Mouse (Mus musculus): Measurements from ENCODE around the gene Plppr2. TPM values are rescaled to one million over a fixed set of nuclear protein-coding genes. Genes with fewer than 3 reads are reported as not detected.

The Plppr2 gene
- polyA plus RNA-seq, 1 experiment from 2014 or later, result 120 TPM

GRCm38 (mm10) chr9:21969304-21969703 lies 32.5 kb downstream of the Plppr2 start:
- Histone ChIP-seq H3K4me2 (no peak overlapping the region), H3K9ac (no peak overlapping the region), H3K27ac (no peak overlapping the region), H3K4me3 (no peak overlapping the region), H3K9me3 (no peaks in the 10 kb centered on the region), H3K36me3 (replicated peaks) (no peaks in the 10 kb centered on the region), H3K27me3 (replicated peaks) (no peaks in the 10 kb centered on the region), H3K4me1 (no peaks in the 10 kb centered on the region)
- WGBS, result 89% methylated on average over 4 of the region's 4 CpGs
- no peak for ATAC-seq (replicated peaks)

DNA sequence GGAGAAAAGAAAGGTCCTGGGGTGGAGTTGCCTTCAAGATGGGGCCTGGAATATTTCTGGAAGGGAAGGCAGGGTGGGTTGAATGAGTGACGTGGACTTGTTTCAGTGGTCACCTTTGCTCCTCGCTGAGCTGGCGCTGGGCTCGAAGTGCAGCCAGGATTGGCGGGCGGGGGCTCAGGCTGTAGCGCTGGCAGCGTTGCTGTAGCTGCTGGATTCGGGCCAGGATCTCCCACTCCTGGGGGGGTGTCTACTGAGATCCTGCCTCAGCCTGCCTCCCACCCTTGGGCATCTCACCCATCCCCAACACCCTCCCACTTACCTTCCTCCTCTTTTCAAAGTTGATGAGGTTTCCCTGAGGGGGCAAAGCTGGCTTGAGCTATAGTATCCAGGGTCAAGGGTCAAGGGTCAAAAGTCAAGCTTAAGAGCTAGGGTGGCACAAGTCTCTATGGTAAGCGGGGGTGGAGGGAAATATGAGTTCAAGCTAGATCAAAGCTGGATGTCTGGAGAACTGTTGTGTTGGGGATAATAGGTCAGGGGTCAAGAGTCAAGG lies 39.9 kb downstream of the Plppr2 start:
- H3K9ac ChIP-seq, result no peak overlapping the region
- no peak for ATAC-seq (replicated peaks)
- H3K27ac ChIP-seq, result no peak overlapping the region
- no peaks in the 10 kb centered on the region for H3K36me3 ChIP-seq (replicated peaks)
- WGBS, result 85% methylated on average over 10 of the region's 10 CpGs
- H3K9me3 ChIP-seq, result no peaks in the 10 kb centered on the region
- H3K4me2 ChIP-seq, result no peak overlapping the region
- H3K4me1 ChIP-seq, result no peaks in the 10 kb centered on the region
- H3K27me3 ChIP-seq (replicated peaks), result no peaks in the 10 kb centered on the region
- no peak overlapping the region for H3K4me3 ChIP-seq

- Histone ChIP-seq H3K4me2 (no peak overlapping the region), H3K27ac (no peak overlapping the region), H3K9me3 (no peaks in the 10 kb centered on the region), H3K9ac (no peak overlapping the region), H3K4me1 (no peaks in the 10 kb centered on the region), H3K27me3 (replicated peaks) (no peaks in the 10 kb centered on the region), H3K4me3 (no peak overlapping the region), H3K36me3 (replicated peaks) (no peaks in the 10 kb centered on the region)
- ATAC-seq (replicated peaks), result no peak
- 82% methylated on average over 5 of the region's 5 CpGs for WGBS
Observed at GRCm38 (mm10) chr9:21977331-21977730, 40.5 kb downstream of the Plppr2 start.

- H3K9ac ChIP-seq, result no peak overlapping the region
- H3K4me1 ChIP-seq, result no peaks in the 10 kb centered on the region
- WGBS, result 22% methylated on average over 2 of the region's 2 CpGs
- H3K36me3 ChIP-seq (replicated peaks), result no peaks in the 10 kb centered on the region
- H3K4me2 ChIP-seq, result no peak overlapping the region
- ATAC-seq (replicated peaks), result no peak
- H3K27ac ChIP-seq, result no peak overlapping the region
- H3K9me3 ChIP-seq, result no peaks in the 10 kb centered on the region
- H3K4me3 ChIP-seq, result no peak overlapping the region
- H3K27me3 ChIP-seq (replicated peaks), result no peaks in the 10 kb centered on the region
Observed at GRCm38 (mm10) chr9:21977972-21978371, 41.1 kb downstream of the Plppr2 start.

DNA sequence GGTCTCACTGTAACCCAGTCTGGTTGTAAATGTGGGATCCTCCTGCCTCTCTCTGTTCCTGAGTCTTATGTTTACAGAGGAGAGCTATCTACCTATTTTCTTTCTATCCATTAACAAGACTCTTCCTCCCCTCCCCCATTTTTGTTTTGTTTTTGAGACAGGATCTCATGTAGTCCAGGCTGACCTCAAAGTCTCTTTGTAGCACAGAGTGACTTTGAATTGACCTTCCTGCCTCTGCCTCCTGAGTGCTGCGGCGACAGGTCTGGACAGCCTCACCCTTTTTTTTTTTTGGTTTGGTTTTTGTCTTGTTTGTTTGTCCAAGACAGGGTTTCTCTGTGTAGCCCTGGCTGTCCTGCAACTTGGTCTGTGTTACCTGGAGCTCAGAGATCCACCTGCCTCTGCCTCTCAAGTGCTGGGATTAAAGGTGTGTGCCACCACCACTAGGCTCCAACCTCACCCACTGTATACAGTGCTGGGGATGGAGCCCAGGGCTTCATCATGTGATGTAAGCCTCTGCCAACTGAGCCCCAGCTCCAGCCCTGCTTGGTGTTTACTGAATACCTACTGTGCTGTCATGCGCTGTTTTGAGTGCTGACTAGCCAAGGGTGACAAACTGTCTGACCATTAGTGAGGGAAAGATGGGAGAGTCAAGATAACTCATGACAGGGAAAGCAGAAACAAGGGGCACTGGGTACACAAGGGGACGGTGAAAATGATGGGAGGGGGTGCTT lies 41.7 kb downstream of the Plppr2 start:
- H3K9ac ChIP-seq, result no peak overlapping the region
- no peaks in the 10 kb centered on the region for H3K9me3 ChIP-seq
- no peak overlapping the region for H3K4me3 ChIP-seq
- 92% methylated on average over 4 of the region's 4 CpGs for whole genome bisulfite sequencing
- no peaks in the 10 kb centered on the region for H3K4me1 ChIP-seq
- H3K27ac ChIP-seq, result no peak overlapping the region
- no peaks in the 10 kb centered on the region for H3K27me3 ChIP-seq (replicated peaks)
- ATAC-seq (replicated peaks), result no peak
- H3K4me2 ChIP-seq, result no peak overlapping the region
- no peaks in the 10 kb centered on the region for H3K36me3 ChIP-seq (replicated peaks)

DNA sequence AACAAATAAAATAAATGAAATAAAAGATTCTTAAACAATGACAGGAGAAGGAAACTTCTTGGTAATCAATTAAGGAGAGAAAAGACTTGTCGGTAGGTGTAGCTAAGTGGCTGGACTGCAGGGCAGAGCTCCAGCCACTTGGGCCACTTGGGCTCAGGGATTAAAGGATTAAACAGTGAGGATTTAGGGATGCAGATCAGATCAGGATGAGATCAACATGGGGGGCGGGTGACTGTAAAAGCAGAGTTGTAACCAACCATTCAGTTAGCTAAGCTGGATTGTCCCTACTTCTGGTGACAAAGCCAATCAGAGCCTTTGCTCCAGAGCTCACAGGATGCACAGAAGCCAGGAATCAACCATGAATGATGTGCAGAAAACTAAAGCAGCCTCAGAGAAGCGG lies 47.1 kb downstream of the Plppr2 start:
- H3K4me2 ChIP-seq, result no peak overlapping the region
- ATAC-seq (replicated peaks), result no peak
- peaks cover 23% of the 10 kb centered on the region for H3K27me3 ChIP-seq (replicated peaks)
- H3K9ac ChIP-seq, result no peak overlapping the region
- peaks cover 13% of the 10 kb centered on the region for H3K4me1 ChIP-seq
- 6% methylated on average over 3 of the region's 3 CpGs for WGBS
- H3K9me3 ChIP-seq, result no peaks in the 10 kb centered on the region
- H3K36me3 ChIP-seq (replicated peaks), result no peaks in the 10 kb centered on the region
- no peak overlapping the region for H3K4me3 ChIP-seq
- no peak overlapping the region for H3K27ac ChIP-seq

GRCm38 (mm10) chr9:21987592-21988342 lies 50.9 kb downstream of the Plppr2 start:
- H3K9ac ChIP-seq, result peak overlapping the region; percentile 10; the same call in 1 of the 2 replicates
- peaks cover 56% of the 10 kb centered on the region for H3K27me3 ChIP-seq (replicated peaks)
- WGBS, result 8% methylated on average over 36 of the region's 36 CpGs
- H3K36me3 ChIP-seq (replicated peaks), result no peaks in the 10 kb centered on the region
- H3K4me3 ChIP-seq, result 0 out of 2 replicates have a peak overlapping the region, but pooled peaks have one; percentile 27
- H3K4me1 ChIP-seq, result peaks cover 24% of the 10 kb centered on the region
- no peak for ATAC-seq (replicated peaks)
- no peak overlapping the region for H3K27ac ChIP-seq
- peak overlapping the region; percentile 56 for H3K4me2 ChIP-seq
- H3K9me3 ChIP-seq, result no peaks in the 10 kb centered on the region

DNA sequence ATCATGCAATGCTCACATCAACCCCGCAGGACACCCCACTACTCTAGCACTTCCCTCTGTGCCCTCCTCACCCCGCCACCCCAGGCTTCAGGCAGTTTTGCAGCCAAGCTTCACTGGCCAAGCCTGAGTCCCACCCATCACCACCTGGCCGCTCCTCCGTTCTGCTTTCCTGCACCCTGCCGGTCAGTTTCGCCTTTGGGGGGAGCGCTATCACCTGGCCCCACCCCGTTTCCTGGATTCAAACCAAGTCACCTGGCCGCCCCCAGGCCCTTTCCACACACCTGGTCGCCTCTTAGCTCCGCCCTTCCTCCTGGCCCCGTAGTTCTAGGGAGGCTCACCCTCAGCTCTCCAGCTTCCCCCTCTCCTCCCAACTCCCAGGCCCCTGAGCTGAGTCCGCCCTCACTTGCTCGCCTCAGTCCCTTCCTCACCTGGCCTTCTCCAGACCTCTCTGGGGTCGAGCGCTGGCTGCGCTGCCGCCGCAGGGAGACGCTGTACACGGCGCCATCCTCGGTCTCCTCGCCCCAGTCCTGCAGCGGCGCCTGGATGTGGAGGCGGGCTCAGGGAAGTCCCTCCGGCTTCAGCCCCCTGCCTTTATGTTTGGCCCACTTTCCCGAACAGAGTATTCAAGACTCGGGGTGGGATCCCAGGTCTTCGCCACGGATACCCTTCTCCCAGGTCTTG lies 51.7 kb downstream of the Plppr2 start:
- H3K4me1 ChIP-seq, result peaks cover 24% of the 10 kb centered on the region
- peak overlapping the region; percentile 56 for H3K4me2 ChIP-seq
- no peak overlapping the region for H3K27ac ChIP-seq
- H3K27me3 ChIP-seq (replicated peaks), result peaks cover 56% of the 10 kb centered on the region
- H3K4me3 ChIP-seq, result peak overlapping the region; percentile 27
- H3K36me3 ChIP-seq (replicated peaks), result no peaks in the 10 kb centered on the region
- no peaks in the 10 kb centered on the region for H3K9me3 ChIP-seq
- H3K9ac ChIP-seq, result peak overlapping the region; percentile 10; the same call in 1 of the 2 replicates
- ATAC-seq (replicated peaks), result 0 out of 2 replicates have a peak, but pooled peaks have one; percentile 40
- WGBS, result under 1% methylated on average over 32 of the region's 32 CpGs

GRCm38 (mm10) chr9:21989230-21990110 lies 52.6 kb downstream of the Plppr2 start, which contains the start of gene Rgl3:
TSS of gene Rgl3 (minus strand) at chr9:21989446.
- Histone ChIP-seq H3K4me3 (peak within 1 kb of the TSS; percentile 27), H3K27ac (no peak within 1 kb of the TSS), H3K4me2 (peak within 1 kb of the TSS; percentile 56), H3K9me3 (no peaks in the 10 kb centered on the region), H3K4me1 (peaks cover 24% of the 10 kb centered on the region), H3K9ac (peak within 1 kb of the TSS; percentile 10; the same call in 1 of the 2 replicates), H3K27me3 (replicated peaks) (peaks cover 56% of the 10 kb centered on the region), H3K36me3 (replicated peaks) (no peaks in the 10 kb centered on the region)
- 1% methylated on average over 42 of the region's 42 CpGs for WGBS
- peak; percentile 24; the same call in 1 of the 2 replicates for ATAC-seq (replicated peaks)

DNA sequence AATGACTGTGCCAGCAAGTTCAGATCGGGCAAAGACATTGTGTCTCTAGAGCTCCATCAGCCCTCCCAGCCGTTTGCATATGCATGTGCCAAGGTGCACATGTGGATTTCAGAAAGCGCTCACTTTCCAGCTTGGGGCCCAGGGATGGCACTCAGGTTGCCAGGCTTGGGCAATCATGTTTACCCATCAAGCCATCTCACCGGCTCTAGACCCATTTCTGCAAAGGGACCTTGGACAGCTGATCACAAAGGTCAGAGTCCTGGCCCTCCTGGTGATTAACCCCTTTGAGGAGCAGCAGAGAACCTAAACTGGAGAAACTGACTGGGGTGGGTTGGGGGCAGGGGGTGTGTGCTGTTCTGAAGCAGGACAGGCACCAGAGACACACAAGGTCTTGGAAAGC lies 55.4 kb downstream of the Plppr2 start:
- WGBS, result 79% methylated on average over 4 of the region's 4 CpGs
- H3K4me2 ChIP-seq, result no peak overlapping the region
- no peak overlapping the region for H3K4me3 ChIP-seq
- no peaks in the 10 kb centered on the region for H3K36me3 ChIP-seq (replicated peaks)
- peaks cover 24% of the 10 kb centered on the region for H3K4me1 ChIP-seq
- no peak overlapping the region for H3K27ac ChIP-seq
- H3K27me3 ChIP-seq (replicated peaks), result peaks cover 49% of the 10 kb centered on the region
- no peaks in the 10 kb centered on the region for H3K9me3 ChIP-seq
- H3K9ac ChIP-seq, result no peak overlapping the region
- ATAC-seq (replicated peaks), result no peak

DNA sequence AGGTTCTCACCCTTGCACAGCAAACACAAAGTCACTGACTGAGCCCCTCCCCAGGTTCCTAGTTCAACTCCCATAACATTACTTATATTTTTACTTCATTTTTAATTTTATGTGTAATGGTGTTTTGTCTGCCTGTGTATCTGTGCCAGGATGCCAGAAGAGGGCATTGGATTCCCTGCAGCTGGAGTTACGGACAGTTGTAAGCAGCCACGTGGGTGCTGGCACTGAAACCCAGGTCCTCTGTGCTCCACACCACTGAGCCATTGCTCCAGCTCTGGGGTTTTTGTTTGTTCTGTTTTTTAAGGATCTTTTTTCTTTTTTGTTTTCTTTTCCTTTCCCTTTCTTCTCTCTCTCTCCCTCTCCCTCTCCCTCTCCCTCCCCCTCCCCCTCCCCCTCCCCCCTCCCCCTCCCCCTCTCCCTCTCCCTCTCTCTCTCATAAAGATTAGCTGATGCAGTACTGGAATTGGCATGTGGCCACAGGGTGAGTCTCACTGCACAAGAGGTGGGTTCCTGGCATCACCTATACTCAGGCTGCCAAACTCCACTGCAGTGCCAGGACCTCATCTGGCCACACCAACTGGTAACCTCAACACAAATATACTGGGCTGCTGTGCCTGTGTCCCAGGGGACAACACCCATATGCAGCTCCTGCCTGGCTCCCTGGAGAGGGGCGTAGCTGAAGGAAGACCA lies 59.5 kb downstream of the Plppr2 start:
- H3K27ac ChIP-seq, result no peak overlapping the region
- no peak overlapping the region for H3K4me3 ChIP-seq
- no peak overlapping the region for H3K4me2 ChIP-seq
- H3K27me3 ChIP-seq (replicated peaks), result peaks cover 8% of the 10 kb centered on the region
- H3K4me1 ChIP-seq, result no peaks in the 10 kb centered on the region
- no peak for ATAC-seq (replicated peaks)
- H3K9me3 ChIP-seq, result no peaks in the 10 kb centered on the region
- WGBS, result 82% methylated on average over 3 of the region's 3 CpGs
- H3K36me3 ChIP-seq (replicated peaks), result no peaks in the 10 kb centered on the region
- H3K9ac ChIP-seq, result no peak overlapping the region

Data from midbrain, embryonic 15.5 days (tissue).